Mouse (Mus musculus): ENCODE data around the gene Acacb.

The Acacb gene

GRCm38 (mm10) chr5:114299883-114300610 is 153.7 kb downstream of the Acacb start:
- DNase-seq (ENCODE audit: low spot score in 2 of 2): no peak

Data from right cerebral cortex, postnatal 36 days (tissue).